Mouse (Mus musculus): ENCODE measurements around the gene Pqlc2. TPM values are rescaled to one million over a fixed set of nuclear protein-coding genes. Genes with fewer than 3 reads are reported as not detected.
A peak's percentile ranks its signal among the peaks of the same experiment; 100 is the strongest.

The Pqlc2 gene
- polyA plus RNA-seq, 1 experiment, result 50.1 TPM

GRCm38 (mm10) chr4:139253206-139253605 is 57.3 kb downstream of the Pqlc2 start:
- no peak for DNase-seq
- no peaks in the 10 kb centered on the region for H3K27me3 ChIP-seq (ENCODE audit: control insufficient read depth, insufficient read depth, low read length)
- WGBS, result 93% methylated on average over 9 of the region's 9 CpGs
- H3K27ac ChIP-seq (ENCODE audit: control insufficient read depth, insufficient read depth, low read length), result no peak overlapping the region
- TF ChIP-seq CTCF (IDR thresholded peaks at IDR 0.05; ENCODE audit: borderline replicate concordance, control insufficient read depth, extremely low read depth, insufficient read depth, low read length, poor library complexity), result no peak
- no peak for TF ChIP-seq POLR2A (IDR thresholded peaks at IDR 0.05; ENCODE audit: control insufficient read depth, extremely low read depth, insufficient read depth, low read length, poor library complexity)
- H3K36me3 ChIP-seq (ENCODE audit: control insufficient read depth, insufficient read depth, low read length), result peaks cover 15% of the 10 kb centered on the region
- H3K4me1 ChIP-seq (replicated peaks; ENCODE audit: control insufficient read depth, insufficient read depth, low read length), result peaks cover 7% of the 10 kb centered on the region; the same call in 1 of the 2 replicates
- no peak overlapping the region for H3K4me3 ChIP-seq (ENCODE audit: control insufficient read depth, insufficient read depth, low read length)

DNA sequence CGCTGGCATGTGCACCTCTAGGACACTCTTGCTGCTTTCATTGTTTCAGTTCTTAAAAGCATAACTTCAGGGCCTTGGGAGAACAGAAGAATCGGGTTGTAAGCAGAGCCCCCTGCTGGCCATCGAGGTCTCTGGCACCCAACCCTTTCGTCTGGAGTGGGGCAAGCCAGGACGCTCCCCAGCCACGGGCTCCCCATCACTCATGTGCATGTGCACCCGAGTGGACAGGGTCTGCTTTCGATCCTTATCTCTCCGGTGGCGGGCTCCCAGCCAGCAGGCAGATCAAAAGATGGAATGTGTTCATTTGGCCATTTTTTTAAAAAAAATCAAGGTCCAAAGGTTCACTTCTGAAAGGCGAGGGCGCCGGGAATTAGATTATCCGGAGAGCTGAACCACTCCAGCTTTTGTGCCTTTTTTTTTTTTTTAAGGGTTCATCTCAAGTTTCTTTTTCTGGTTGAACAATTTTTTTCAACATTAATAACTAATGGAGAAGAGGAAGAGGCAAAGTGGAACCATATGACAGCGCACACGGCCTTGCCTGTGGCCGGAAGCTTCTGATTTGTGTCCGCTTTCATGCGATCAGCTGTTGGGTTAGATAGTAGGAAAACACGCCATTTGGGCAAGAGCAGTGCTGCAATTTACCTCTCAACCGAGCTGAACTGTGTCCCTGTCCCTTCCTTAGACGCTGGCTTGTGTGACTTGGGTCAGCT is 58.3 kb downstream of the Pqlc2 start:
- WGBS, result 68% methylated on average over 22 of the region's 22 CpGs
- Histone ChIP-seq H3K27me3 (ENCODE audit: control insufficient read depth, insufficient read depth, low read length) (no peaks in the 10 kb centered on the region), H3K27ac (ENCODE audit: control insufficient read depth, insufficient read depth, low read length) (peak overlapping the region; percentile 46; the same call in 1 of the 2 replicates), H3K36me3 (ENCODE audit: control insufficient read depth, insufficient read depth, low read length) (peaks cover 5% of the 10 kb centered on the region), H3K4me3 (ENCODE audit: control insufficient read depth, insufficient read depth, low read length) (no peak overlapping the region), H3K4me1 (replicated peaks; ENCODE audit: control insufficient read depth, insufficient read depth, low read length) (peaks cover 7% of the 10 kb centered on the region; the same call in 1 of the 2 replicates)
- peak; percentile 70 for DNase-seq
- TF ChIP-seq POLR2A (IDR thresholded peaks at IDR 0.05; ENCODE audit: control insufficient read depth, extremely low read depth, insufficient read depth, low read length, poor library complexity), result no peak
- TF ChIP-seq CTCF (IDR thresholded peaks at IDR 0.05; ENCODE audit: borderline replicate concordance, control insufficient read depth, extremely low read depth, insufficient read depth, low read length, poor library complexity), result peak; percentile 85

- no peak for DNase-seq
- no peaks in the 10 kb centered on the region for H3K27me3 ChIP-seq (ENCODE audit: control insufficient read depth, insufficient read depth, low read length)
- H3K27ac ChIP-seq (ENCODE audit: control insufficient read depth, insufficient read depth, low read length), result no peak overlapping the region
- WGBS, result 95% methylated on average over 8 of the region's 8 CpGs
- no peak overlapping the region for H3K4me3 ChIP-seq (ENCODE audit: control insufficient read depth, insufficient read depth, low read length)
- H3K4me1 ChIP-seq (replicated peaks; ENCODE audit: control insufficient read depth, insufficient read depth, low read length), result peaks cover 7% of the 10 kb centered on the region; the same call in 1 of the 2 replicates
- no peak for TF ChIP-seq CTCF (IDR thresholded peaks at IDR 0.05; ENCODE audit: borderline replicate concordance, control insufficient read depth, extremely low read depth, insufficient read depth, low read length, poor library complexity)
- no peak for TF ChIP-seq POLR2A (IDR thresholded peaks at IDR 0.05; ENCODE audit: control insufficient read depth, extremely low read depth, insufficient read depth, low read length, poor library complexity)
- no peaks in the 10 kb centered on the region for H3K36me3 ChIP-seq (ENCODE audit: control insufficient read depth, insufficient read depth, low read length)
Observed at GRCm38 (mm10) chr4:139250886-139251285, 59.6 kb downstream of the Pqlc2 start.

DNA sequence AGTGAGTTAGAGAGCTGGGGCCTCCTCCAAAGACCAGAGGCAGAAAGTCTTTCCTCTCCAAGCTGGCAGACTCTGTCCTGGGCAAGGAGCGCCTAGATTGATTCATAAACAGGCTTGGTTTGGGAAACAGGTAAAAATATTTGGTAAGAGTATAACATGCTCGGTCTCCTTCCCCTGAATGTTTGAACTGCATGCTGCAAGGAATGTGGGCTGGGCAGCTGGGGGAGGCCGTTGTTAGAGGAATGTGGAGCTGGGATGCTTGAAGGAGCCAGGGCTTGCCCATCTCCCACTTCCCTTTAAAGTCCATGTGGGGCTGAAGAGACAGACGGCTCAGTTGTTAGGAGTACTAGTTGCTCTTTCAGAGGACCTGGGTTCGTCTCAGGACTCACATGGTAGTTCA is 60.5 kb downstream of the Pqlc2 start:
- Histone ChIP-seq H3K4me1 (replicated peaks; ENCODE audit: control insufficient read depth, insufficient read depth, low read length) (peaks cover 7% of the 10 kb centered on the region; the same call in 1 of the 2 replicates), H3K27ac (ENCODE audit: control insufficient read depth, insufficient read depth, low read length) (0 out of 2 replicates have a peak overlapping the region, but pooled peaks have one; percentile 17)

DNA sequence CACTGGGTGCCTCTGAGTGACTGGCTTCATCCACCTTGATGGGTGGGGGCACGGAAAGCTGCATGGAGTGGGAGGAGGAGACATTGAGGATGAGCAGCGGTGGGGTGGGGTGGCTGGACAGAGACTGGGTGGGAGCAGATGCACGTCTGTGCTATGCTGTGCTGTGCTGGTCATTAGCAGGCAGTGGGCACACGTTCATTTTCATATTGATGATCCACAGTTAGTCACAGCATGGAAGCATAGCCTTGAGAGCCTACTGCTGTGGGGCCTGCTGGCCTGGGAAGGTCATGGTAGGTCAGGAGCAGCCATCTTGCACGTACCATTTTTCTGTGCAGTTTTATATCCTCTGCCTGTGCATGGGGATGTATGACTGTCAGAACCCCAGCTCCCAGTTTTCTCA is 61.8 kb downstream of the Pqlc2 start:
- Histone ChIP-seq H3K4me3 (ENCODE audit: control insufficient read depth, insufficient read depth, low read length) (no peak overlapping the region), H3K27ac (ENCODE audit: control insufficient read depth, insufficient read depth, low read length) (no peak overlapping the region), H3K27me3 (ENCODE audit: control insufficient read depth, insufficient read depth, low read length) (no peaks in the 10 kb centered on the region), H3K4me1 (replicated peaks; ENCODE audit: control insufficient read depth, insufficient read depth, low read length) (peaks cover 7% of the 10 kb centered on the region; the same call in 1 of the 2 replicates), H3K36me3 (ENCODE audit: control insufficient read depth, insufficient read depth, low read length) (no peaks in the 10 kb centered on the region)
- WGBS, result 98% methylated on average over 5 of the region's 5 CpGs
- DNase-seq, result no peak
- no peak for TF ChIP-seq CTCF (IDR thresholded peaks at IDR 0.05; ENCODE audit: borderline replicate concordance, control insufficient read depth, extremely low read depth, insufficient read depth, low read length, poor library complexity)
- TF ChIP-seq POLR2A (IDR thresholded peaks at IDR 0.05; ENCODE audit: control insufficient read depth, extremely low read depth, insufficient read depth, low read length, poor library complexity), result no peak

More for the DNA sequence above, 60.5 kb downstream of the Pqlc2 start:
- no peak for DNase-seq
- H3K4me3 ChIP-seq (ENCODE audit: control insufficient read depth, insufficient read depth, low read length), result no peak overlapping the region
- WGBS, result 88% methylated on average over 5 of the region's 5 CpGs
- no peaks in the 10 kb centered on the region for H3K36me3 ChIP-seq (ENCODE audit: control insufficient read depth, insufficient read depth, low read length)
- H3K27me3 ChIP-seq (ENCODE audit: control insufficient read depth, insufficient read depth, low read length), result no peaks in the 10 kb centered on the region
- TF ChIP-seq POLR2A (IDR thresholded peaks at IDR 0.05; ENCODE audit: control insufficient read depth, extremely low read depth, insufficient read depth, low read length, poor library complexity) (no peak), CTCF (IDR thresholded peaks at IDR 0.05; ENCODE audit: borderline replicate concordance, control insufficient read depth, extremely low read depth, insufficient read depth, low read length, poor library complexity) (no peak)

GRCm38 (mm10) chr4:139247966-139248365 is 62.5 kb downstream of the Pqlc2 start:
- H3K36me3 ChIP-seq (ENCODE audit: control insufficient read depth, insufficient read depth, low read length), result no peaks in the 10 kb centered on the region
- H3K27me3 ChIP-seq (ENCODE audit: control insufficient read depth, insufficient read depth, low read length), result no peaks in the 10 kb centered on the region
- DNase-seq, result no peak
- TF ChIP-seq POLR2A (IDR thresholded peaks at IDR 0.05; ENCODE audit: control insufficient read depth, extremely low read depth, insufficient read depth, low read length, poor library complexity) (no peak), CTCF (IDR thresholded peaks at IDR 0.05; ENCODE audit: borderline replicate concordance, control insufficient read depth, extremely low read depth, insufficient read depth, low read length, poor library complexity) (no peak)
- no peak overlapping the region for H3K27ac ChIP-seq (ENCODE audit: control insufficient read depth, insufficient read depth, low read length)
- peaks cover 8% of the 10 kb centered on the region for H3K4me1 ChIP-seq (replicated peaks; ENCODE audit: control insufficient read depth, insufficient read depth, low read length)
- no peak overlapping the region for H3K4me3 ChIP-seq (ENCODE audit: control insufficient read depth, insufficient read depth, low read length)
- WGBS, result 96% methylated on average over 7 of the region's 7 CpGs
